Mouse (Mus musculus) heart, postnatal 0 days (tissue): ENCODE data around the gene Greb1. TPM values are rescaled to one million over a fixed set of nuclear protein-coding genes. Genes with fewer than 3 reads are reported as not detected.

Source experiments
- ATAC-seq: fragments of 200-750 bp; cut with Nextera tagmentation; 2 replicates; pipeline ENCODE4 v1.8.0; 2017; ENCODE audit warnings: low read depth, moderate number of reproducible peaks, moderate library complexity; ENCODE audit not compliant: insufficient read depth
- DNase-seq: peaks from one replicate; pipeline ENCODE4 v3.0.0-alpha.2; 2016; ENCODE audit warnings: low spot score
- H3K27ac ChIP-seq: fragments of 300-500 bp; sonication (generic); 2 replicates; pipeline ENCODE4 v1.5.1; 2014; ENCODE audit warnings: low read depth, mild to moderate bottlenecking
- H3K27me3 ChIP-seq: fragments of 300-500 bp; sonication (generic); 2 replicates; pipeline ENCODE4 v1.6.1; 2014; ENCODE audit warnings: low read length, mixed read lengths; ENCODE audit not compliant: control insufficient read depth, insufficient read depth
- H3K36me3 ChIP-seq: fragments of 300-500 bp; sonication (generic); replicated peaks from 2 replicates; pipeline ENCODE4 v1.6.1; 2014; ENCODE audit warnings: low read length, mixed read lengths; ENCODE audit not compliant: control insufficient read depth, insufficient read depth
- H3K4me1 ChIP-seq: fragments of 300-500 bp; sonication (generic); 2 replicates; pipeline ENCODE4 v1.6.1; 2014; ENCODE audit warnings: antibody characterized with exemption; ENCODE audit not compliant: control insufficient read depth, insufficient read depth
- H3K4me2 ChIP-seq: fragments of 300-500 bp; sonication (generic); 2 replicates; pipeline ENCODE4 v1.6.1; 2014; ENCODE audit warnings: low read depth, mild to moderate bottlenecking, low read length, moderate library complexity
- H3K4me3 ChIP-seq: fragments of 300-500 bp; sonication (generic); 2 replicates; pipeline ENCODE4 v1.5.1; 2014; ENCODE audit warnings: low read depth, low read length
- H3K9ac ChIP-seq: fragments of 300-500 bp; sonication (generic); replicated peaks from 2 replicates; pipeline ENCODE4 v1.6.1; 2014; ENCODE audit warnings: low read depth, low read length, mixed read lengths
- H3K9me3 ChIP-seq: fragments of 300-500 bp; sonication (generic); replicated peaks from 2 replicates; pipeline ENCODE4 v1.6.1; 2016; ENCODE audit warnings: low read length; ENCODE audit not compliant: control insufficient read depth
- CTCF ChIP-seq: IDR thresholded peaks from 2 replicates; pipeline ENCODE4 v1.5.1; 2016; ENCODE audit warnings: antibody characterized with exemption, control low read depth, low read depth
- EP300 ChIP-seq: IDR thresholded peaks from 2 replicates; pipeline ENCODE4 v1.6.1; 2016; ENCODE audit warnings: antibody characterized with exemption, low read depth
- WGBS: fragments of 180-500 bp; shearing (Covaris S2); extraction: QIAGEN DNeasy Blood & Tissue Kit; methylation state at CpG from one replicate; pipeline ENCODE4 v1.1.7; 2014; 5-methylcytosine and 5-hydroxymethylcytosine counted together
- polyA plus RNA-seq: library from polyadenylated mRNA; unstranded; fragments of >200 nt; fragmentation: Nextera tagmentation; extraction: Ambion mirVana; gene quantifications from 2 replicates; pipeline ENCODE4 v1.2.1, GENCODE M21; 2015
- total RNA-seq: library from RNA; depleted of rRNA; stranded (reverse); fragments of >200 nt; gene quantifications from 2 replicates; pipeline ENCODE4 v1.2.3, GENCODE M21; 2014; ENCODE audit warnings: low replicate concordance

Greb1 gene
- total and polyA plus RNA-seq, 2 experiments from 2014 or later, result 0.11 to 0.15 TPM

- DNase-seq, result no peak
- Histone ChIP-seq H3K4me1 (peaks cover 6% of the 10 kb centered on the region; the same call in 1 of the 2 replicates), H3K9me3 (no peaks in the 10 kb centered on the region), H3K36me3 (no peaks in the 10 kb centered on the region), H3K27me3 (peaks cover 18% of the 10 kb centered on the region), H3K27ac (no peak overlapping the region), H3K4me3 (no peak overlapping the region), H3K9ac (no peak overlapping the region), H3K4me2 (no peak overlapping the region)
- no peak for TF ChIP-seq EP300
- no peak for TF ChIP-seq CTCF
- ATAC-seq, result no peak
- 71% methylated on average over 3 of the region's 3 CpGs for WGBS
These were observed 4.9 kb downstream of the Greb1 start for GRCm38 (mm10) chr12:16795781-16796180.

GRCm38 (mm10) chr12:16793371-16793770 lies 7.3 kb downstream of the Greb1 start:
- H3K27me3 ChIP-seq, result no peaks in the 10 kb centered on the region
- H3K9me3 ChIP-seq, result no peaks in the 10 kb centered on the region
- DNase-seq (no peak), ATAC-seq (no peak)
- no peaks in the 10 kb centered on the region for H3K36me3 ChIP-seq
- H3K27ac ChIP-seq, result no peak overlapping the region
- H3K9ac ChIP-seq, result no peak overlapping the region
- no peak overlapping the region for H3K4me3 ChIP-seq
- H3K4me1 ChIP-seq, result no peaks in the 10 kb centered on the region
- no peak overlapping the region for H3K4me2 ChIP-seq
- WGBS, result 76% methylated on average over 4 of the region's 4 CpGs
- TF ChIP-seq CTCF, result no peak
- no peak for TF ChIP-seq EP300

GRCm38 (mm10) chr12:16790456-16790855 lies 10.2 kb downstream of the Greb1 start:
- no peak for DNase-seq
- 67% methylated on average over 4 of the region's 4 CpGs for WGBS
- H3K9ac ChIP-seq, result no peak overlapping the region
- TF ChIP-seq EP300, result no peak
- TF ChIP-seq CTCF, result no peak
- H3K36me3 ChIP-seq, result no peaks in the 10 kb centered on the region
- H3K27ac ChIP-seq, result no peak overlapping the region
- no peaks in the 10 kb centered on the region for H3K9me3 ChIP-seq
- no peaks in the 10 kb centered on the region for H3K27me3 ChIP-seq
- no peaks in the 10 kb centered on the region for H3K4me1 ChIP-seq
- no peak overlapping the region for H3K4me2 ChIP-seq
- H3K4me3 ChIP-seq, result no peak overlapping the region
- no peak for ATAC-seq

DNA sequence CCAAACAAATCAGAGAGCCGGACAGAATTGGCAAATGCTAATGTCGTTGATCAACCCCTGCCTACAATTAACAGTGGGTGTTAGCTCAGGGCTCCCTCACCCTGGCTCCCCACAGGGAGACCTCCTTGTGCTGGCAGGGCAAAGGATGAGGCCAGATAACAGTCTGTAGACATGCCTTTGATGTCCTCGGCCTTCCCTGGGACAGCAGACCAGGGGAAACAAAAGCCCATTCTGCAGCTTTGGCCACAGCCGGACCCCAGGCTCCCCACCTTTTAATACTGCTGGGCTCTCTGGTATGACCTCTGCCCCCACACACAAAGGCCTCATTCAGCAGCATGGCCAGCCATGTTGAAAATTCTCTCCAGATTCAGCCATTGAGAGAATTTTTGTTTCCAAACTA lies 10.9 kb downstream of the Greb1 start:
- H3K27me3 ChIP-seq, result no peaks in the 10 kb centered on the region
- WGBS, result 39% methylated on average over 4 of the region's 4 CpGs
- no peak for DNase-seq
- H3K36me3 ChIP-seq, result no peaks in the 10 kb centered on the region
- no peaks in the 10 kb centered on the region for H3K9me3 ChIP-seq
- TF ChIP-seq CTCF (no peak), EP300 (no peak)
- H3K27ac ChIP-seq, result no peak overlapping the region
- ATAC-seq, result no peak
- no peak overlapping the region for H3K4me3 ChIP-seq
- H3K4me1 ChIP-seq, result no peaks in the 10 kb centered on the region
- no peak overlapping the region for H3K9ac ChIP-seq
- no peak overlapping the region for H3K4me2 ChIP-seq

DNA sequence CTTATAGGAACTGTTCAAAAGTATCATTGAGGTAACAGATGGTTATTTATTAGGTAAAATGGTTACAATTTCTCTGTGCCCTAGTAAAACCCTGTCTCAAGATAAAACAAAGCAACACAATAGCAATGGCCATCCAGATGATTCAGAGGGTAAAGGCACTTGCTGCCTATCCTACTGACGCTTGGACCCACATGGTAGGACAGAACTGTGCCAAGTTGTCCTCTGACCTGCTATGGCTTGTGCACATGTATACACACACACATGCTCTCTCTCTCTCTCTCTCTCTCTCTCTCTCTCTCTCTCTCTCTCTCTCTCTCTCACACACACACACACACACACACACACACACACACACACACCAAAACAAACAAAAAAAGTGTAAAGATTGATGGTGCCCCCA lies 11.5 kb downstream of the Greb1 start:
- H3K9ac ChIP-seq, result no peak overlapping the region
- H3K4me2 ChIP-seq, result no peak overlapping the region
- H3K9me3 ChIP-seq, result no peaks in the 10 kb centered on the region
- ATAC-seq (no peak), DNase-seq (no peak)
- no peaks in the 10 kb centered on the region for H3K36me3 ChIP-seq
- H3K27me3 ChIP-seq, result no peaks in the 10 kb centered on the region
- no peak for TF ChIP-seq EP300
- TF ChIP-seq CTCF, result no peak
- H3K4me1 ChIP-seq, result no peaks in the 10 kb centered on the region
- no peak overlapping the region for H3K27ac ChIP-seq
- H3K4me3 ChIP-seq, result no peak overlapping the region
- 77% methylated on average over 1 of the region's 1 CpGs for WGBS

DNA sequence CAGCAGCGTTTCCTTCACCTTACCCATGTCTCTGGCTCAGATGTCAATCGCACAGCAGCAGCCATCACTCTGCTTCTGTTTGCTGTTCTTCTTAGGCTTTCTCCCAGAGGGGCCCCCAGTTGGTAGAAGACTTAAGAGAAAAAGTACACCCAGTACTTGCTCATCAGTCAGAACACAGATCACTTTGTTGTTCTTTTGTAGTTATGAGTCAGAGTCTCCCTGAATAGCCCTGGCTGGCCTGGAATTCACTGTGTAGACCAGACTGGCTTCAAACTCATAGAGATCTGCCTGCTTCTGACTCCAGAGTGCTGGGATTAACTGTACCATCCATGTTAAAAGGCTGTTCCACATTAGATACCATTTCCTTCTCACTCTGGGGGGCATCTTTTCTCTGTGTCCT lies 12.1 kb downstream of the Greb1 start:
- no peak overlapping the region for H3K27ac ChIP-seq
- 63% methylated on average over 2 of the region's 2 CpGs for WGBS
- no peak overlapping the region for H3K4me2 ChIP-seq
- H3K4me1 ChIP-seq, result no peaks in the 10 kb centered on the region
- no peak overlapping the region for H3K4me3 ChIP-seq
- no peak for TF ChIP-seq CTCF
- TF ChIP-seq EP300, result no peak
- no peaks in the 10 kb centered on the region for H3K9me3 ChIP-seq
- no peak for ATAC-seq
- H3K27me3 ChIP-seq, result no peaks in the 10 kb centered on the region
- H3K36me3 ChIP-seq, result no peaks in the 10 kb centered on the region
- no peak for DNase-seq
- H3K9ac ChIP-seq, result no peak overlapping the region
